Mouse (Mus musculus) cerebellum, postnatal 10 days (tissue): ENCODE results near the gene Cux2.

Experiments
- DNase-seq, 2 experiments: peaks; one replicate each; pipeline ENCODE4 v3.0.0; 2021; ENCODE audit warnings: mixed read lengths in 2 of 2

The Cux2 gene

DNA sequence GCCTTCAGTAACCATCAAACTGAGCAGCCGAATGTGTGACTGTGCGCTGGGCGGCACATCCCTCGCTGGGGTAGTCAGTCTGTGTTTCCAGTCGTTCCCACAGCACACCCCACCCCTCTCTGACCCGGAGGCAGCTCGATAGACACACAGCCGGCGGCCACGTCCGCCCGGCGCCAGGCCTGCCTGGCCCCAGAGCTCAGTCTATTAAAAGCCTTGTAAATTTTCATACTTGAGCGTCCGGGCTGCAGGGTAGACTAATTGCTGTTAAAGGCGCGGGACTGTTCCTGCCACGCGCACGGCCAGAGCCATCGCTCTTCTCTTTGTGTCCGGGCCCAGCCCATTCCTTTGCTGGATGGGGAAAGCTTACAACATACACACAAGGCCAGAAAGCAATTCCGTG is 135.9 kb downstream of the Cux2 start:
- DNase-seq, result no peak

DNA sequence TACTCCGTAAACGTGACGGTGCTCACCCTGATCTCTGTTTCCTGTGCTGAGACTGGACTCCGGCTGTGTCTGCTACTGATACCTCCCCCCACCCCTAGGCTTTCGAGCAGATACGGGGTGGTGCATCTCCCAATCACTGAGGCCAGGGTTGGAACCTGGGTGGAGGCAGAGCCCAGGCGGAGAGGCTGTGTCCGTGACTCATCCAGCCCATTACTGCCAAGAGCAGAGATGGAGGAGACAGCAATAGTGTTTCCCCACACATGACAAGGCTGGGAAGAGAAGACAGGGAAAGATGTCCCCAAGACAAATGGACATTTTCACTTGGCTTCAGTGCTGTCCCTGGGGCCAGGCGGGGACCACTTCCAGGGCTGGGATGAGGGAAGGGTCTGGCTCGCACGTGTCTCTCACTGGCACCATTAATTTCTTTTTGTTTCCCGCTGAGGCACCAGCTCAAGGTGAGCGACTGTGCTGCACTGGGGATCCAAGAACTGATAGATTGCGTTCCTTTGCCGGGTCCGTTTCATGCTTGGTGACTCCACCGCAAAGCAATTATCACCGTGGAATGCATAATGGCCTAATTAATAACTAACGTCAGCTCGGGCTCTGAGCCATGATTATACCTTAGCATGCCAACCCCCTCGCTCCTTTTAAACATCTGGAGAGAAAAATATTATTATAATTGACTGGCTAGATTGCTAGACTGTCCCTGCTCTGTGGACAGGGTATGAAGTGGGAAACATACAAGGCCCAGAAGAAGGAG is 140.5 kb downstream of the Cux2 start:
- DNase-seq, result no peak

DNA sequence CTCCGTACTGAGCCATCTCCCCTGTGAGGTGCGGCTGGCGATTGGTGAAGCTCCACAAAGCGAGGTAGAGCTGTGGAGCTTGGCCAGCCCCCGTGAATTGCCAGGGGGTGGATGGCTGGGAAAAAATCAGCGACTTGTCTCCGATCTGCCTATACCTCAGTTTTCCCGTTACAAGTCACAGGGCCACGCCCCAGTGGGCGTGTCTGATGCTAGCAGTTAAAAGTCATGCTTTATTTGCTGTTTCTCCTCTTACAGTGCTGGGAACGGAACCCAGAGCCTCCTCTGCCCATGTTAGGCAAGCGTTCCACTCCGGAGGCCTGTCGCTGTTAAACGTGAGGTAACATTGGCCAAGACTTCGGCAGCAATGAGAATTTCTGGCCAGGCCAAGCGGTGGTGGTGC is 144.2 kb downstream of the Cux2 start:
- no peak for DNase-seq

DNA sequence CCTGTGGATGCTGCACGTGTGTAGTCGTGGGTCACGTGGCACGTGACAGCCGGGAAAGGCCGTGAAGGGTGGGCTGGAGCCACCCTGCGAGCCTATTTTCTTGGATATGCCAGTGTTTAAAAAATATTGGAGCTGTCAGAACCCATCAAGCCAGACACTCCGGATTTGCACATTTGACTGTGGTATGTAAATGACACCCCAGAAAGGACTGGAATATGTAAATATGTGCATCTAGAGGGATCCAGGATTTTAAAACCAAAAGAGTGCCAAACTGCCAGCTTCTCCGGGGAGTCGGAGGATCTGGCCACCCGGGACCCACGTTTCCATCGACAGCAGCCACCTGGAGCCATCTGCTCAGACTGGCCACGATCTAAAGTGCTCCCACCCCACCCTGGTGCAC is 145.1 kb downstream of the Cux2 start:
- DNase-seq, result no peak

DNA sequence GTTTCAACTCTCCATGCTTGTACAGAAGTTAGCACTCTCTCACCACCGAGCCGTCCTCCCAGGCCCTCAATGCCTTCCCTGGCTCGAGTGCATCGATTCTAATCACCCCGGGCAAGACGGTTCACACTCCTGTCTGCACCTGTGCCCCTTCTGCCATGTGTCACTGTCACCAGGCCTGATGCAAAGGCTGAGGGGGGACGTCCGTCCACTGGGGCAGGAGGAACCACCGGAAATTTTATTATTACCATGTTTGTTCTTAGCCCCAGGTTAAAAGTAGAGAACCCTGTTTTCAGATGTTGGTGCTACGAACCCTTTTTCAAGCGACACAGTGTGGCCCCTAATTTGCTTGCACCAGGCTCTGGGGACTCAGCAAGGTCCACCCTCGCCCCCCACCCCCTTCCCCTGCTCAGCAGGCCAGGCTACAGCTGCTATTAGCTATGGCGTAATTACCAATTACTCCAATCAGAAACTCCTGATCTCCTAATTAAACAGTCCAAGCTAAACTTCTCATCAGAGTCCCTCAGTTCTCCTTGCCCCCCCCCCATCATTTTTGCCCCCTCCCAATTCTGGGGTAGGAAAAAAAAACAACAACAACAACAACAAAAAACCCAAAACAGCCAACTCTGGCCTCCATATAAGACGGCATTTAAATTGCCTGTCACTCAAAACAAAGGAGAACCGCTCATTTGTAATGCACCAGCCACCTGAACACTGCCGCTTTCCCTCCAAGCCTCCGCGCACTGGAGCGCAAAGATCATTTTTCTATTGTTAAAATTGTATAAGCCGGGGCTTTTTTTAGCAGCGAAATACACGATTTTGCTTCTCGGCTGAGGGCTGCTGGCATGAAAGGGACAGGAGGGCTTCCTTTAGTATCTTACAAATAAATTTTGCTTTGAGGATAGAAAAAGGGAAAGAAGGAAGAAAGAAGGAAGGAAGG is 146.8 kb downstream of the Cux2 start:
- no peak for DNase-seq

DNA sequence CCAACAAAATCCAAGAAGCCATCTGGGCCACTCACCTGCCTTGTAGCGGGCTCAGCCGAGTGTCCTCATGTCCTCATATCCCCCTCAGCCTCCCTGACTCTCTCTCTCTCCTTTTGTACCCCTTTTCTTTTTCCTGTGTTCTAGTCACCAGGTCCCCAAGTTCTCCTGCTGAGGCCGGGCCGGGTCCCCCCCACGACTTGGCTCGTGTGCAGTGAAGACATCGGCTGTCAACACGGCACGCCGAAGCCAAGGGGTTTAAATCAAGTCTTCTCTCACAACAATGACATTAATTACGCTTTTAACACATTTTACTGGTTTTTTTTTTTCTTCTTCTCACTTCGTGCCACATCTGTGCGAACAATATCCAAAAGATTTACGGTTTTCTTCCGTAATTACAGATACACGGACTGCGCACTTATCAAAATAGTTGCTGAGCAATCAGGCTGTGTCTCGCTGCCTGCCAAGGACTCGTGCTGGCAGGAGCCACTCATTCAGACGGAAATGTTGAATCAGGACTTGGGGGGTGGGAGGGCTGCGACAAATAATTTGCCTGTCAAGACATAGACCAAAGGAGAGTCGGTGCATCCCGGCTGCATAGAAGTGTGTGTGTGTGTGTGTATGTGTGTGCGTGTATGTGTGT is 154.7 kb downstream of the Cux2 start:
- DNase-seq, result peak; percentile 68 to 74

DNA sequence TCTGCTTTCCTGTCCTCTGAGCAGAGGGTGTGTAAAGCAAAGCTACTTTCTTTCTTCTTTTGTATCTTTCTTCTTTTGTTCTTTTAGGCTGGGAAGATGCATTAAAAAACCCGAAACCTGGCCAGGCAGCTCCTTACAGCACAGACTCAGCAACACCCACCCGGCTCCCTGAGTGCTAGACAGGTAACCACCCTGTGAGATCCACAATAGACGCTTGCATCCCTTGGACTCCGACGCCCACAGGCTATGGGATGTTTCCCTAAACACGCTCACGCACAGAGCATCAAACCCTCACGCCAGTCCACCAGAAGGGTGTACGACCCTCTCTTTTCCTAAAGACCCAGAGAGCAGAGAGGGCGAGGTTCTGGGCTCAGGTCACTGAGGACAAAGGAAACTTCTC is 155.3 kb downstream of the Cux2 start:
- no peak for DNase-seq

DNA sequence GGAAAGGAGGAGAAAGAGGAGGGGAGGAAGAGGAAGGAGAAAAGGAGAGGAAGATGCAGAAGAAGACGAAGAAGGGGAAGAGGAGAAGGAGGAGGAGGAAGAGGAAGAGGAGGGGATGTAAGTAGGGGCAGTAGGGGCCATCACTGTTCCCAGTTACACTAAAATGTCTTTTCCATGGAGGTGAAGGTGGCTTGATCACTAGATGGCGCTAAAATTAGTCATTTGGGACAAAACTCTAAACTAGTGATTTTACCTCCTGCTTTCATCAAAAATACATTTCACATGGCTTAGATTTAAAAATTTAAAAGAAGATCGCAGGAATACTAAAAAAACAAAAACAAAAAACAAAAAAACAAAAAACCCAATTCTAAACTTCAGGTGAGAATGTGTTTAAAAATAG is 156.3 kb downstream of the Cux2 start:
- peak; percentile 50 to 77 for DNase-seq

DNA sequence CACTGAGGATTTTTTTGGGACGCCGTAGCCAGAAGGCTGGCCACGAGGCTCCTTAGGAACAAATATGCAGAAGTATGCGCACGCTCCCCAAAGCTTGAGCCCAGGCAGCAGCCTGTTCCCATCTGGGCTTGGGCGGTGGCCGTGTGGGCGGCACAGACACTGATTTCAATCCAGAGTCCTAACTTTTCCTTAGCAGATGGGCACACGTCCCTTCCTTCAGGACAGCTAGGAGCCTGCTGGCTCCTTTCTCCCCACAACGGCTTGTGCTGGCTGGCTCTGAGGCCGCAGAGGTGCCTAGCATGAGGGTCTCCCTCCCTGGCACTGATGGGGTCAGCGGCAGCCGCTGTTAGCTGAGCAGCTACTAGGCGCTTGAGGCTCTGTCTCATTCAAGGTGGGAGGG is 157.6 kb downstream of the Cux2 start:
- no peak for DNase-seq

DNA sequence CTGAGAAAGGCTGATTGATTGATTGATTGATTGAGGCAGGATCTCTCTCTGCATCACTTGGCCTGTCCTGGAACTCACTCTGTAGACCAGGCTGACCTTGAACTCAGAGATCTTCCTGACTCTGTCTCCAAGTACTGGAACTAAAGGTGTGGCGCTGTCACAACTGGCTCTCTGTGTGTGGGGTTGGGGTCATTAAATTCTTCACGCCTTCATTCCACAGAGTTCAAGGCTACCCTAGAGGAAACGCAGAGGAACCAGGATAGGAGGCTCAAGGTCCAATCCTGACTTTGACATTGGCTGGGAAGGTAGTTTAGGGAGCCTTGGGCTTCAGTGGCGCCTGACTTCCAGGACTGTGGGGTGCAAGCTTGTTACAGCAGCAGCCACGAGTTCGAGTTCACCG is 159.0 kb downstream of the Cux2 start:
- no peak for DNase-seq

DNA sequence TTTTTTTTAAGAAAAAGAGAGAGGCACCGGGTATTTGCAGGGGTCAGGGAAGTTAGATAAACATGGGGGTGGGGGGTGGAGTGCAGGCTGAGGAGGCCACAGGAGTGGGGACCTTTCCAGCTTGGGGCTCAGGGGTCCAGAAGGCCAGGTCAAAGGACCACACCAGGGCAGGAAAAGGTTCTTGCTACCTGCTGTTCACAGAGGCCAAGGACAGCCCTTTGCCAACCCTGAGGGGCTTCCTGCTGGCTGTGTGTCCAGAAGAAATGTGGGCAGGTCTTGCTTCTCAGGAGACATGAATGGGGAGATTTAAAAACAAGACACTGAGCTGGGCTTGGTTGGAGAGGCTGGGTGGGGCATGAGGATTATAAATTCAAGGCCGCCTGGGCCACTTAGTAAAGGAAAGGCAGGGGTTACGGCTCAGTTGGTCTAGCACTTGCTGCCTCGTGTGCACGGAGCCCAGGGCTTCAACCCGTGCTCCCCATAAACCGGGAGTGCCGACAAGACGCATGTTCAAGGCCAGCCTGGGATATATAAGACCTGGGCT is 160.0 kb downstream of the Cux2 start:
- DNase-seq, result no peak

DNA sequence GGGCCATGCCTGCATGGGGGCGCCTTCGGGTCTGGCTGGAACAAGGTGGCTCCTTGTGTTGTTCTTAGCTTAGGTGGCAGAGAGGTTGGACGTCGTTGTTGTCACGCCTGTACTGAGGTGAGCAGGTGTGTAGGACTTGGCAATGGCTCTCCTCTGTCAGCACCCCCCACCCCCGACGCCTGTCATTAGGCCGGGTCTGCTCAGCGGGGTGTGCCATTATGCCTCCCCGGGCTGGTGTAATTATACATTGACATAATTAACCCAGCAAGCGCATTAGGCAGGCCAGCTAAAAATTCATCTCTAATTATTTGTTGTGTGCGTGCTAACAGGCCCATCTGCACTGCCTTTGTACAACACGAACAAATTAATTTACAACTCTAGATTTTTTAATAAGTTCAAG is 160.5 kb downstream of the Cux2 start:
- peak; percentile 51 to 68 for DNase-seq

DNA sequence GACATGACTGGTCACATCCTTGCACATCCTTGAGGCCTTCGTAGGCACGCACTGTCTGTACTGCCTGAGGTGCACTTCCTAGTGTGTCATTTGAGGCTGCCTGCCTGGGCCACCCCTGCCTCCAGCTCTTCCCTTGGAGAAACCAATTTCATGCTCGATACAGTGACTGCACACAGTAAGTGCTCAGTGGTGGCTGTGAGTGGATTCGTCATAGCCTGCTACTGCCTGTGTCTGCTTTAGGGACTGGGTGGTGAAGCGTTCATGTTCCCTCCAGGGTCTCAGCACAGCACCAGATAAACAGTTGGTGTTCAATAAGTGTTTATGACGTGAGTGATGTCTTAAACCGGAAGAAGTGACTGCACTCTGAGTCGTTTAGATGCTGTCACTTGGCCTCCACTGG is 166.5 kb downstream of the Cux2 start:
- DNase-seq, result no peak

DNA sequence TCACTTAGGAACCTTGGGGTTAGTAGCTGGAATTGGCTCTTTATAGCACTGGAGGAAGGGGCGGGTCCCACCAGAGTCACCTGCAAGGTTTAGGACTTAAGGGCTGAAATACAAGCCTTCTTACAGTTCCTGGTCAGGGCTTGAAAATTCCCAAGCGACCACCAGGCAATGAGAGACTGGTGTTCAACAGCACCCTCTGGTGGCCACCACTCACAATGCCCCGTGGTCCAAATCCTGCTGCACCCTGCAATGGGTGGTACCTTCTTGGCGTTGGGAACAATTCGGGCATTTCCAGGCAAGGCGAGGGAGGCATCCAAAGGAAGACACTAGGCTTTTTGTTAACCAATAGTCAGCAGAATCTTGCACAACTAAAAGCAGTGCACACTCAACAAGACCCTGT is 170.7 kb downstream of the Cux2 start:
- DNase-seq, result peak; percentile 64 to 79

DNA sequence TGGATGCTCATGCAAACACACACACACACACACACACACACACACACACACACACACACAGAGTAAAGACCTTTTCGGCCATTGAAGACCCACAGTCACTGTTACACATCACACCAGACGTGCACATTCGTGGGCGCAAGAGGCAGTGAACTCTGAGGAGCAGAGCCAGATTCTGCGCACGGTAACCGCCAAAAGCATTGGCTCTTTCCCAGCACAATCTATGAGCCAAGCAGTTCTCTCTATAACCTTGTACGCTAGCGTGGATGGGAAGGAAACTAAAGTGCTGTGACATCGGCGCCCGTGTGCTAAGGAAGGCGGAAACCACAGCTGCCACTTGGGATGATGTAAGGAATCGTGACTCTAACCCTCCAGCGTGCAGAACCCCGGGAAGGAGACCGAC is 171.2 kb downstream of the Cux2 start:
- DNase-seq, result peak; percentile 71 to 72

DNA sequence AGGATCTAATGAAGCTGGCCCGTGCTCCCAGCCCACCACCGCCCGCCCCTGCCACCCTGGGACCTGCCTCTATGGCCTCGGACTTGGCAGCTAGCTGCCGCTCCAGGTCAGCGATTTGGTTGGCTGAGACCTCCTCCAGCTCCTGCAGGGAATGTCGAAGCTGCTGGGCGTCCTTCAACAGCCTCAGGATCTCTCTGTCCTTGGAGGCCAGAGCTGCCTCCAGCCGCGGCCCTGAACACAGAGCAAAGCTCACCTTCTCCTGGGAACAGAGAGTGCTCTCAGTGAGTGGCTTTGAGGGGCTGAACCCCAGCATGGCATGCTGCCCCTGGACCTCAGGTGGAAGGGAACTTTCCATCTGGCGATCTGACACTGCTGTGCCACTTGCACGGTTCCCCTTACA is 173.0 kb downstream of the Cux2 start:
- DNase-seq, result no peak

DNA sequence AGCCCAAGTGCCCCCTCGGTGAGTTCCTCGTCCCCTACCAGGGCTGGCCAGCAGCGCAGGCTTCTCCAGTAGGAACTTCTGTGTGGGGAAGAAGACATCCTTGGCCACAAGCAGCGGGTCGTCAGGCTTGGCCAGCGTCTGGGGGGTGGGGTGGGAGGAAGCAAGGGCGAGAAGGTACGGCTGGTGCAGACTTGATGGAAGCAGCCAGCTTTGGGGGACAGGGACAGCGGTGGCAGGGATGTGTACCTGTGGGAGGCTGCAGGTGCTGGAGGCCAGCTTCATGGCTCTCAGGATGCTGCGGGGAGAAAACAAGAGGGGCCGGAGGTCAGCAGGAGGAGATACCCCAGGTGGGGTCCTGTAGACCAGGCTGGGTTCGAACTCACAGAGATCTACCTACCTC is 174.9 kb downstream of the Cux2 start:
- no peak for DNase-seq

DNA sequence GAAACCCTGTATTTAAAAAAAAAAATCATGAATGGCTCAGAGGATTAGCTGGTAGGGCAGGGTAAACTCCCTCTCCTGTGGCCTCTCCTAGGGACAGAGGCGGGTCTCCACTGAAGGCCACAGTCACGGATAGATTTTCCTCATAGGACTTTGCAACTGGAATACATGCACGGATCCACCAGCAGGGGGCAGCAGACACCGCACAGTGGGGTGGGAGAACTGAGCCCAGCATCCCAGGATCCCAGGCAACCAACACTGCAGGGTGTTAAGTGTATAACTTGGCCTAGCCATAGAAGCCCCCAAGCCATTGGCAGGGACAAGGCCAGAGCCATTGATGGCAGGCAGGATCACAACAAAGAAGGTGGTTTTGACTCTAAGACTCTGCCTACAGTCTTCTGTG is 177.7 kb downstream of the Cux2 start:
- DNase-seq, result peak; percentile 92 to 95

DNA sequence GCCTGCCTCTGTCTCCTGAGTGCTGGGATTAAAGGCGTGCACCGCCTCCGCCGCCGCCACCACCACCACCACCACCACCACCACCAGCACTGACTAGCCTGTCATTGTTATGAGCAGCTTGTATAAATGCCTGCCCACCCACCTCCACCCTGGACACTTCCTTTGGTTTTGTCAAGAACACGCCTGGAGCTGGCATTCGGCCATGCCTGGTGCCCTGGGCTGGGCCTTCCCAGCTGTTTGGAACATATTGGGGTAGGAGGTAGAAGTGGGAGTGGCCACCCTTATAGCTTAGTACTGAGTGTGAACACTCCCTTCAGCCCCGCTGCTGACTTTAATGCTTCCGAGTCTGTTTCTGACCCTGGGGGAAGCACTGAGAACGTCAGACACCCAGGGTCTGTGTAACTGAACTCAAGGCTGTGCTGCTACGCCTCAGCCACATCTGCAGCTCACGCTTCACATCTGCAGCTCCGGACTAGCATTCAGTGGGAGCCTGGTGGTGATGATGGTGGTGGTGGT is 178.3 kb downstream of the Cux2 start:
- DNase-seq, result no peak

DNA sequence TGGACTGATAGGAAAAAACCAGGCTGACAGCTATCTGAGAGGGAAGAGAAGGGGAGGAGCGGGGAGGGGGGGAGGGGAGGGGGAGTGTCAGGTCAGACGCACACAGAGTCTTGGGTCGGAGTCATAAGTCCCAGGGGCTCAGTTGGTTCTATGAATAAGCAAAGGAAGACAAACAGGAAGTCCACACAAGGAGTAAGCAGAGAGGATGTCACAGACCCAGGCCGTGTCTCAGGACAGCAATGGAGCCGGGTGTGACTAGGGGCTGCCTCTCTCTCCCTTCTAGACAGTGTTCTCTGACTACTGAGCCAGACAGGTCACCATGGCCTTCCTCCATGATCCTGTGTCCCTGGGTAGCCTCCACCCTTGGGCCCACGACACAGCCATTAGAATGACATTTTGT is 179.1 kb downstream of the Cux2 start:
- DNase-seq, result no peak

DNA sequence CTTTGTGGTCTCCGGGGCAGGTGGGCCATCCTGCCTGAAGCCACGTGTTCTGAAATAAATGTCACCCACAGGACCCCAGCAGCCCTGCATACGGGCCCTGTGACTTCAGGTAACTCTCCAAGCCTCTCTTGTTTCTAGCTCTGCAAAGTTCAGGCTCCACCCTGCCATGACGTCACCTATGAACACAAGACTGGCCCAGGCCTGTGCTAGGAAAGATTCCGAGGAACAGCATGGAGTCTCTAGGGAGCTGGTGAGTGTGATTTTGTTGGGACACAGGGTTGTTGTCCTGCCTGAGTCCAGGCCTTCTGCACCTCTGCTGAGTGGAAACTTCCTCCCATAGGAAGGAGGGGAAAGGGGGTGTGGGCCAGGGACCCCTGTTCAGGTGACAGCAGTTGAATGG is 181.9 kb downstream of the Cux2 start:
- no peak for DNase-seq

DNA sequence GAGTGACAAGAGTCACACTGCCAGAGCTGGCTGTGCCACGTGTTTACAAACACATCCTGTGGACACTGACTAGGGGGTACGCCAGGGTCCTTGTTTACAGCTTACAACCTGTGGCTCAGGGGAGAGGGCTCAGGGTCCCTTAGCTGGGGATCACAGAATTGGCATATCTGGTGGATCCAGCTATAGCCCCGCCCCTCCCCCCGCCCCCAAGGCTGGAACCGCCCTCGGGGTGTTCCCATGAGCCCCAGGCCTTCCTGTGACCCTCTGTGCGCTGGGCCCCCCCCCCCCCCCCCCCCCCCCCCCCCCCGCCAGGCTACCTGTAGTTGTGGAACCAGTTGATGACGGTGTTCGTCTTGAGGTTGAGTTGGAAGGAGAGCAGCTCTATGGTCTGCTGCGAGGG is 185.6 kb downstream of the Cux2 start:
- no peak for DNase-seq

DNA sequence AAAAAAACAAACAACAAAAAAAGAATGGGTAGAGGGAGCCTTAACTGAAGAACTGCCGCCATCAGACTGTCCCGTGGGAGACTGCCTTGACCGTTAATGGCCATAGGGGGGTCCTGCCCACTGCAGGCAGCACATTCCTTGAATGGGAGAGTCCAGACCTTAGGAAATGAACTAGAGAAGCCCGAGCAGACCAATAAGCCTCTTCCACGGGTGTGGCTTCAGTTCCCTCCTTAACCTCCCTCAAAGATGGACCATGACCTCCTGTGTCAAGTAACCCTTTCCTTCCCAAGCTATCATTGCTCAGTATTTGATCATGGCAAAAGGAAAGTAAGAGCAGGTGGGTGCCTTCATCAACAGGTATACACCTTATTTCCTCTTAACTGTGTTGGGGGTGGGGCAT is 187.9 kb downstream of the Cux2 start:
- DNase-seq, result no peak
